Mouse (Mus musculus) embryonic fibroblast, embryonic 13.5 days (primary cell): ENCODE measurements around the gene Srm.

Experiments used
- CTCF ChIP-seq: IDR thresholded peaks from 2 replicates; pipeline ENCODE4 v1.5.1; 2011; ENCODE audit warnings: mild to moderate bottlenecking, control low read depth, low read length, moderate library complexity, borderline replicate concordance; ENCODE audit not compliant: insufficient read depth
- POLR2A ChIP-seq: IDR thresholded peaks from 2 replicates; pipeline ENCODE4 v1.6.1; 2011; ENCODE audit warnings: low read depth, mild to moderate bottlenecking, control low read depth, low read length, moderate library complexity

DNA sequence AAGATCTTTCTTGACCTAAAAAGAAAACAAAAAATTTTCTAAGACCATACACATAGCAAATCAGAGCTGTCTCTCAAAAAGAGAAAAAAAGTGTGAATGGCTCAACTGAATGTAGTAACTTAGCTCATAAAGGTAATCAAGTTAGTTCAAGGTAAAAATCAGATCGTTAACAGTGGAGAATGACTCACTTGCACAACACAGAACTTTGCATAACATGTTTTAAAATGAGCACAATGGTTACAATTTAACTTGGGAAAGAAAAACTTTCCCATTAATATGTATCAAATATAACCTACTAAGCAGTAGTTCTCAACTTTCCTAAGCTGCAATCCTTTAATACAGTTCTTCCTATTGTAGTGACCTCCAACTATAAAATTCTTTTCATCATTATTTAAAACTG lies 29.4 kb downstream of the Srm start:
- TF ChIP-seq CTCF (no peak), POLR2A (no peak)
